Mouse (Mus musculus) lung, postnatal 25 days (tissue): ENCODE data around the gene Supv3l1.

ENCODE experiments used
- DNase-seq: peaks from one replicate; pipeline ENCODE4 v3.0.0; 2022; ENCODE audit warnings: low spot score

The Supv3l1 gene

DNA sequence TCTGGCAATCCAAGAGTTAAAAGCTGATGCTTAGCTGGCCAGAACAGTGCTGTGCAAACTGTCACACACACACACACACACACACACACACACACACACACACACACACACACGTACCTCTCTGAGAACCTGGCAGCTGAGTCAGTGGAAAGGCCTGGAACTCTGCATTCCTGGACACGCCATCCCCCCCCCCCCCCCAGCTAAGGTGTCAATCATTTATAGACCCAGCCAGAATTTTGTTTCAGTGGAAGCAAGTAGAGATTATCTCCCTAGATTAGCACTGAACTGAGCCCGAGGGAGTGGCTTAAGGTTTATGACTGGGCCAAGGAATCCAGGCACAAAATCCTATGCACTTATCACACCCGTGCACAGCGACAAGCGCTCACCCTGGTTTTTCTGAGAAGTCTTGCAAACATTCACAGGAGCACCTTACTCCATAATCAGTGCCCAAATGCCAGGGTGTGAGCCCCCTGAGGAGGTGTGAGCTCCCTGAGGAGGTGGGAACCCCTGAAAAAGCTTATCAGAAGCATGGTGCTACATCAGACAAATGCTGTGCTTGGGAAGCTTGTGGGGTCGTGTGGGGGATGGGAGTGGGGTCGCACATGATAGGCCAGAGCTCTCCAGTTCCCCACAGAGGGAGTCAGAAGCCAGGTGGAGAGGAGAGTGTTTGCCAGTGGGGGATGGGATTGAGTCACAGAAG lies 36.5 kb downstream of the Supv3l1 start:
- no peak for DNase-seq

DNA sequence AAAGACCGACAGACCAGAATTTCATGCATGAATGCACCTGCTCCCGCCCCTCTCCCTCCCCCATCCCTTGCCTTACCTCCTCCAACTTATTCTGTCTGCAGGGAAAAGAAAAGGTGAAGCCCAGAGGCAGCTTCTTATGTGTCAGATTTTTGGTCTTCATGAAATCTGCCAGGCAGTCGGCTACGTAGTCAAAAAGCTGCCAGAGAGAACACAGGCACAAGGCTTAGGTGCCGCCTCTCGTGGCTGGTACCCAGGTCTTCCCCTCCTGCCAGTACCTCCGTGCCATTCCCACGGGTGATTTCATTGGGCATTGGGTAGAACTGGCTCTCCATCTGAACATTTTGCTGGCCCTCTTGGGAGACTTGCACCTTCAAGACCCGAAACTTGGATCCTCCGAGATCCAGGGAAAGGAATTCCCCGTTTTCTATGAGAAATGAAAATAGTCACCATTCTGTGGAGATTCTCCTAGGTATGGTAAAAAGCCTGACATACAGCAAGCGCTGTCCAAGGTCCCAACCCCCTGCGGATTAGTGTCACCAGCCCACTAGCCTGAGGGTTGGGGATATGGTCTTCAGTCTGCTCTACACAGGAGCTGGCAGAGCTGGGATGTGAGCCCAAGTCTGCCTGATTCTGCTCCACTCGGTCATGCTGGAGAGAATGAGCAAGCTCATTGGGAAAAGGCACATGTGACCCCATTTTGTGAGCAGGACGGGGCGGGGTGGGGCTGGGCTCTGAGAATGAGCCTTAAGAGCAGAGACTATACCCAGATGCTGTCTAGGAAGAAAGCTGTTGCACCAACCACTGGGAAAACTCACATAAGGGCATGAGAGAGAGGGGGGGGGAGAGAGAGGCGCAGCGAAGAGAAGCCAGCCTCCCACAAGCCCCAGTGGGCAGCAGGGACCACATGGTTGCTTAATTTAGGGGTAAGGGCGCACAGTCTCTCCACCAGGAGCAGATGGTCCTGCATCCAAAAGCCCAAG lies 37.8 kb downstream of the Supv3l1 start:
- DNase-seq = no peak

DNA sequence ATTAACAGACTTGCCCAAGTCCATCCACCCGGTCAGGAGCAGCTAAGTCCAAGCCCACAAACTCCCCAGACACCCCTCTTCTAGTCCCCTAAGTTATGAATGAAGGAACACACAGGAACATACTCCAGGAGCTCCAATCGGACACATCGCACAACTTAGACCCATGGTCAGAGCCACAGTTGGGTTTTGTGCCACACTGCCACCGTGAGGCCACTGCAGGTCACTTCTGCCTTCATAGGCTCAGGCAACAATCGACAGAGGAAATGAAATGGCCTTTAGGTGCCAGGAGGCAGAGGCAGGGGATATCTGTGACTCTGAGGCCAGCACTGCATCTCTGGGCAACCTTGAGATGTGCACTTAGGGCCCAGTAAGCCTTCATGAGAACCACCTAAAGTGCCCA lies 38.6 kb downstream of the Supv3l1 start:
- peak; percentile 66 for DNase-seq

DNA sequence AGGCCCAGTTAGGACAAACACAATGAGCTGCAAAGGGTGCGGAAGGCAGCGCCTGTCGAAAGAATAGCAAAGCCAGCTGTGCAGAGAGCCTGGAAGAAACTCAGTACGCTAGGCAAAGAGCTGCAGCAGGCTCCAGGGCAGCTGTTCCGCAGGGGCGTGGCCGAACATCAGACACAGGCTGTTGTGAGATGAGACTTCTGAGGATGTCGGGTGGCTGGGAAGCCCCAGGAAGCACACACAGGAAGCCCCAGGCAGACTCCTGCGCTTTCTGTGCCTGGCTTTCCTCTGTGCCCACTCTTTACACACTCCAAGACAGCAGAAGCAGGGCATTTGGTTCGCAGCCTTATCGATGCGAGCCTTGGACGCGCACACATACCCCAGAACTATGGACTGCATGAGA lies 44.6 kb downstream of the Supv3l1 start:
- DNase-seq = peak; percentile 2

DNA sequence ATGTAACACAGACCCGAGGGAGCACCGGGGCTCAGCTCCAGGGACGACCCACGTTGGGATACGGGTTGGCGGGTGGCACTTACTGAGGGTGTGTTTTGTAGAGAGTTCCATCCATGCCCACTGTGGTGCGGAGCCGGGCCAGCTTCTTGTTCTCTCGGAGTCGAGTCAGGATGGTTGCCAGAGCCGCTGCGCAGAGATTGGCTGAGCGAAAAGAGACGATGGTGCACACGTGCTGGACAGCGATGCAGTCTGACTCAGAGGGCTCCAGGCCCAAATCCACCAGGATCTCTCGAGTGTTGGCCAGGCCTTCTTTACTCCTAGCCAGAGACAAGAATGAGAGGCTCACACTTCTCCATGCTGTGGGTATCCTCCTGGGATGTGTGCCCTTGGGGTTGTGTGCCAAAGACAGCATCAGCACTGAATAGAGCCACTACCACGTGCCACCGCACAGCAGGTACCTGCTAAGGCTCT lies 47.9 kb downstream of the Supv3l1 start:
- no peak for DNase-seq

DNA sequence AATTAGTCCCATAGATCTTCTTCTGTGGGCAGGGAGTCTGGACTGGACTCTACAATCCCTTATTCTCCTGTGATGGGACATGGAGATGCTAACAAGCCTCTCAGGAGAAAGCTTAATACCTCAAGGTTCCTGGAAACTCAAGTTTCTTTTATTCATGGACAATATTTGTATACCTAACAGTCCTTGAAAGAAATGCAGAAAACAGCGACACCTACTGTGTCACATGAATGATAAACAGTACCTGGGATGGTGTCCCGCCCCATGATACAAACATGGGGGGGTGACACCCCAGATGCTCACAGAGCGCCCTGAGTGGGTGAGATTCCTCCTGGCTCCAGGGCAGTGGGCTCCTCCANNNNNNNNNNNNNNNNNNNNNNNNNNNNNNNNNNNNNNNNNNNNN lies 66.5 kb downstream of the Supv3l1 start:
- no peak for DNase-seq

DNA sequence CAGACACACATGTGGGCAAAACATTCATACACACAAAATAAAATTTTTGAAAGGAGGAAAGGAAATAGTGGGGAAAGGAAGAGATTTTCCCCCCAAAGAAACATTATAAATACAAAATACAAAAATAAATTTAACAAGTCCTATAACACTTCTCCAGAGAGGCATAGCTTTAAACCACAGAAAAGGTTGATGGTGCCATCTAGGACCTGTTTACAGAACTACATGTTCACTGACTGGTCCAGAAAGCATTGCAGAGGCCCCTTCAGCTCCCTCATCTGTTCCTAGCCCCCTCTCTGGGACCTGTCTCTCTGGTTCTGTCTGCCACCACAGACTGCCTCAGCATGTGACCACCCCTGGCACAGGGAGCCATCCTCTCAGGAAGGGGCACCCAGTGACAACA lies 68.6 kb downstream of the Supv3l1 start:
- DNase-seq = no peak

DNA sequence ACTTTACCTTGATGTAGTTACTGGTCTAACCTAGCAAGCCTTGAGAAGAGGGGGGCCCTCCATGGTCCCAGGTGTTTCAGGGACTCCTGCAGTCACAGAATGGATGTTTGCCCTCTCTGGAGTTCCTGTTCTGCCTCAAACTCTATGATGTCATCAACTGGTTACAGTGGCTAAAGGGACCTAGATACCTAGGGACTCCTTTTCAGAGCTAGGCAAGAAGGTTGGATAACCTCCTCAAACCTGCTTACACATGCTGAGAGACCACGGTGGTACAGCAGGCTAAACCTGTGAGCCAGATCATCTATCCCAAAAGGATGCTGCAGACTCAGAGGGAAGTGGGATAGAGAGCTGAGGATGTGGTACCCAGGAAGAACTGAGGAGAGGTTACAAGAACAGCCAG lies 69.7 kb downstream of the Supv3l1 start, which contains the start of gene Hk1:
Gene Hk1 (minus strand): TSS at position 101 of the 400 bp plus-strand sequence.
- DNase-seq = no peak
